In genomic region chr6:136122593-136122992, GRCm38 (mm10) we compare ENCODE assay signal across 18 mouse cellular contexts. TPM values are rescaled to one million over a fixed set of nuclear protein-coding genes. Genes with fewer than 3 reads are reported as not detected.
"Had no signal": no experiment of that assay in that cellular context is flagged by ENCODE, and none has a peak within 500 bp of the region (broad histone marks: within the 10 kb centered on the region; RNA-seq: fewer than 3 reads in every experiment).

No protein-coding gene starts in this region.

- H3K27ac ChIP-seq: neural tube, embryonic 15.5 days; stomach, embryonic 15.5 days; stomach, postnatal 0 days had no signal

- H3K27me3 ChIP-seq: neural tube, embryonic 15.5 days; stomach, embryonic 15.5 days had no signal

- H3K36me3 ChIP-seq: neural tube, embryonic 15.5 days; stomach, embryonic 15.5 days had no signal

- H3K4me1 ChIP-seq: stomach, embryonic 15.5 days had no signal

- H3K9me3 ChIP-seq: neural tube, embryonic 15.5 days; stomach, embryonic 15.5 days had no signal

- H3K4me2 ChIP-seq: neural tube, embryonic 15.5 days; stomach, embryonic 15.5 days had no signal

- H3K4me3 ChIP-seq: neural tube, embryonic 15.5 days; stomach, embryonic 15.5 days had no signal

- H3K9ac ChIP-seq: neural tube, embryonic 15.5 days; stomach, embryonic 15.5 days had no signal

- DNase-seq: retina, postnatal 1 day; right cerebral cortex, adult 18-20 months; right cerebral cortex, postnatal 14 days; right cerebral cortex, postnatal 25 days; right cerebral cortex, postnatal 4 days; spleen, adult 18-20 months; thymus, adult 18-20 months; thymus, adult 2 months; thymus, postnatal 14 days; thymus, postnatal 25 days; thymus, postnatal 36 days; thymus, postnatal 4 days had no signal

RNA-seq across cellular contexts. Expression of gene Grin2b, which starts 50.7 kb away (rescaled TPM):
- polyA plus RNA-seq: small intestine, adult 2 months; stomach, postnatal 0 days; thymus, postnatal 0 days; urinary bladder, adult 2 months had no signal
